Mouse (Mus musculus): ENCODE results near the gene Zfp689. TPM values are rescaled to one million over a fixed set of nuclear protein-coding genes. Genes with fewer than 3 reads are reported as not detected.

Gene Zfp689
- polyA plus RNA-seq, 1 experiment from 2014 or later = 13.9 TPM

- peaks cover 24% of the 10 kb centered on the region for H3K4me1 ChIP-seq
- no peaks in the 10 kb centered on the region for H3K27me3 ChIP-seq
- no peaks in the 10 kb centered on the region for H3K9me3 ChIP-seq
- peaks cover 60% of the 10 kb centered on the region for H3K36me3 ChIP-seq
- peak overlapping the region; percentile 100 for H3K4me3 ChIP-seq
- peak overlapping the region; percentile 98 for H3K9ac ChIP-seq
- H3K27ac ChIP-seq = peak overlapping the region; percentile 96
- under 1% methylated on average over 50 of the region's 50 CpGs for WGBS
- ATAC-seq (ENCODE audit: low FRiP score, low read depth) = peak; percentile 93
- H3K4me2 ChIP-seq (replicated peaks) = peak overlapping the region; percentile 99
These were observed 29.0 kb upstream of the Zfp689 start for GRCm38 (mm10) chr7:127477687-127478634.

- 78% methylated on average over 4 of the region's 4 CpGs for WGBS
- no peak for ATAC-seq (ENCODE audit: low FRiP score, low read depth)
- Histone ChIP-seq H3K4me1 (peaks cover 33% of the 10 kb centered on the region), H3K27me3 (no peaks in the 10 kb centered on the region), H3K4me2 (replicated peaks) (peak overlapping the region; percentile 99), H3K9me3 (no peaks in the 10 kb centered on the region), H3K4me3 (peak overlapping the region; percentile 100), H3K27ac (peak overlapping the region; percentile 96; the same call in 1 of the 2 replicates), H3K9ac (peak overlapping the region; percentile 65), H3K36me3 (peaks cover 49% of the 10 kb centered on the region)
These were observed 27.9 kb upstream of the Zfp689 start for GRCm38 (mm10) chr7:127476855-127477254.

- Histone ChIP-seq H3K4me3 (no peak overlapping the region), H3K9me3 (no peaks in the 10 kb centered on the region), H3K36me3 (peaks cover 44% of the 10 kb centered on the region), H3K4me2 (replicated peaks) (no peak overlapping the region), H3K4me1 (peaks cover 33% of the 10 kb centered on the region), H3K27ac (no peak overlapping the region), H3K27me3 (no peaks in the 10 kb centered on the region), H3K9ac (no peak overlapping the region)
- no peak for ATAC-seq (ENCODE audit: low FRiP score, low read depth)
- 95% methylated on average over 11 of the region's 11 CpGs for WGBS
These were observed 27.4 kb upstream of the Zfp689 start for GRCm38 (mm10) chr7:127476336-127476735.

GRCm38 (mm10) chr7:127475186-127475740, 26.3 kb upstream of the Zfp689 start:
- WGBS = 89% methylated on average over 11 of the region's 11 CpGs
- H3K27ac ChIP-seq = no peak overlapping the region
- ATAC-seq (ENCODE audit: low FRiP score, low read depth) = no peak
- H3K9me3 ChIP-seq = no peaks in the 10 kb centered on the region
- H3K4me2 ChIP-seq (replicated peaks) = no peak overlapping the region
- peaks cover 24% of the 10 kb centered on the region for H3K4me1 ChIP-seq
- no peak overlapping the region for H3K9ac ChIP-seq
- H3K27me3 ChIP-seq = no peaks in the 10 kb centered on the region
- 0 out of 2 replicates have a peak overlapping the region, but pooled peaks have one; percentile 5 for H3K4me3 ChIP-seq
- H3K36me3 ChIP-seq = peaks cover 37% of the 10 kb centered on the region

- Histone ChIP-seq H3K36me3 (peaks cover 37% of the 10 kb centered on the region), H3K4me1 (peaks cover 22% of the 10 kb centered on the region), H3K9me3 (no peaks in the 10 kb centered on the region), H3K4me3 (no peak overlapping the region), H3K27ac (0 out of 2 replicates have a peak overlapping the region, but pooled peaks have one; percentile 0), H3K4me2 (replicated peaks) (no peak overlapping the region), H3K9ac (no peak overlapping the region), H3K27me3 (no peaks in the 10 kb centered on the region)
- WGBS = 79% methylated on average over 6 of the region's 6 CpGs
- ATAC-seq (ENCODE audit: low FRiP score, low read depth) = no peak
These were observed 25.6 kb upstream of the Zfp689 start for GRCm38 (mm10) chr7:127474378-127475070.

- peaks cover 23% of the 10 kb centered on the region for H3K4me1 ChIP-seq
- no peak overlapping the region for H3K4me2 ChIP-seq (replicated peaks)
- no peak overlapping the region for H3K4me3 ChIP-seq
- H3K27me3 ChIP-seq = no peaks in the 10 kb centered on the region
- 81% methylated on average over 5 of the region's 5 CpGs for WGBS
- no peak for ATAC-seq (ENCODE audit: low FRiP score, low read depth)
- H3K9ac ChIP-seq = no peak overlapping the region
- H3K36me3 ChIP-seq = peaks cover 42% of the 10 kb centered on the region
- H3K27ac ChIP-seq = no peak overlapping the region
- H3K9me3 ChIP-seq = no peaks in the 10 kb centered on the region
These were observed 24.7 kb upstream of the Zfp689 start for GRCm38 (mm10) chr7:127473705-127474104.

- H3K4me1 ChIP-seq = peaks cover 20% of the 10 kb centered on the region
- H3K36me3 ChIP-seq = peaks cover 57% of the 10 kb centered on the region
- H3K4me3 ChIP-seq = peak overlapping the region; percentile 83
- no peaks in the 10 kb centered on the region for H3K27me3 ChIP-seq
- ATAC-seq (ENCODE audit: low FRiP score, low read depth) = no peak
- H3K4me2 ChIP-seq (replicated peaks) = peak overlapping the region; percentile 94
- H3K27ac ChIP-seq = peak overlapping the region; percentile 98
- peak overlapping the region; percentile 92 for H3K9ac ChIP-seq
- H3K9me3 ChIP-seq = no peaks in the 10 kb centered on the region
- WGBS = under 1% methylated on average over 7 of the region's 7 CpGs
These were observed 23.1 kb upstream of the Zfp689 start for GRCm38 (mm10) chr7:127472060-127472459.

GRCm38 (mm10) chr7:127471646-127472010, 22.7 kb upstream of the Zfp689 start:
- Histone ChIP-seq H3K4me1 (peaks cover 16% of the 10 kb centered on the region), H3K27ac (peak overlapping the region; percentile 98), H3K4me2 (replicated peaks) (peak overlapping the region; percentile 94), H3K9ac (peak overlapping the region; percentile 92), H3K27me3 (no peaks in the 10 kb centered on the region), H3K36me3 (peaks cover 58% of the 10 kb centered on the region), H3K4me3 (peak overlapping the region; percentile 83), H3K9me3 (no peaks in the 10 kb centered on the region)
- WGBS = under 1% methylated on average over 24 of the region's 25 CpGs
- ATAC-seq (ENCODE audit: low FRiP score, low read depth) = peak; percentile 14

- WGBS = under 1% methylated on average over 46 of the region's 46 CpGs
These were observed 22.0 kb upstream of the Zfp689 start for GRCm38 (mm10) chr7:127470743-127471645.

GRCm38 (mm10) chr7:127470011-127470715, 21.2 kb upstream of the Zfp689 start:
- Histone ChIP-seq H3K27me3 (no peaks in the 10 kb centered on the region), H3K4me3 (peak overlapping the region; percentile 83), H3K4me2 (replicated peaks) (peak overlapping the region; percentile 94), H3K27ac (peak overlapping the region; percentile 98), H3K36me3 (peaks cover 58% of the 10 kb centered on the region), H3K9me3 (no peaks in the 10 kb centered on the region), H3K4me1 (peaks cover 16% of the 10 kb centered on the region), H3K9ac (peak overlapping the region; percentile 92)
- no peak for ATAC-seq (ENCODE audit: low FRiP score, low read depth)
- WGBS = 9% methylated on average over 10 of the region's 10 CpGs

More at GRCm38 (mm10) chr7:127470743-127471645, 22.0 kb upstream of the Zfp689 start:
- Histone ChIP-seq H3K27me3 (no peaks in the 10 kb centered on the region), H3K9ac (peak overlapping the region; percentile 92), H3K4me2 (replicated peaks) (peak overlapping the region; percentile 94), H3K9me3 (no peaks in the 10 kb centered on the region), H3K4me1 (peaks cover 16% of the 10 kb centered on the region), H3K36me3 (peaks cover 58% of the 10 kb centered on the region), H3K27ac (peak overlapping the region; percentile 98), H3K4me3 (peak overlapping the region; percentile 83)
- ATAC-seq (ENCODE audit: low FRiP score, low read depth) = peak; percentile 94

GRCm38 (mm10) chr7:127466606-127467005, 17.6 kb upstream of the Zfp689 start:
- no peak for ATAC-seq (ENCODE audit: low FRiP score, low read depth)
- Histone ChIP-seq H3K4me3 (no peak overlapping the region), H3K4me2 (replicated peaks) (no peak overlapping the region), H3K4me1 (peaks cover 6% of the 10 kb centered on the region; the same call in 1 of the 2 replicates), H3K27ac (no peak overlapping the region), H3K9ac (no peak overlapping the region), H3K9me3 (no peaks in the 10 kb centered on the region), H3K27me3 (no peaks in the 10 kb centered on the region), H3K36me3 (peaks cover 63% of the 10 kb centered on the region)
- 95% methylated on average over 4 of the region's 4 CpGs for WGBS

All from limb, embryonic 13.5 days (tissue).